Mouse (Mus musculus) 416B (cell line): Measurements from ENCODE around the gene Zbtb48.
A peak's percentile ranks its signal among the peaks of the same experiment; 100 is the strongest.

Experiments used
- DNase-seq: peaks from one replicate; pipeline ENCODE4 v3.0.0; 2011; ENCODE audit warnings: low read depth

The Zbtb48 gene

DNA sequence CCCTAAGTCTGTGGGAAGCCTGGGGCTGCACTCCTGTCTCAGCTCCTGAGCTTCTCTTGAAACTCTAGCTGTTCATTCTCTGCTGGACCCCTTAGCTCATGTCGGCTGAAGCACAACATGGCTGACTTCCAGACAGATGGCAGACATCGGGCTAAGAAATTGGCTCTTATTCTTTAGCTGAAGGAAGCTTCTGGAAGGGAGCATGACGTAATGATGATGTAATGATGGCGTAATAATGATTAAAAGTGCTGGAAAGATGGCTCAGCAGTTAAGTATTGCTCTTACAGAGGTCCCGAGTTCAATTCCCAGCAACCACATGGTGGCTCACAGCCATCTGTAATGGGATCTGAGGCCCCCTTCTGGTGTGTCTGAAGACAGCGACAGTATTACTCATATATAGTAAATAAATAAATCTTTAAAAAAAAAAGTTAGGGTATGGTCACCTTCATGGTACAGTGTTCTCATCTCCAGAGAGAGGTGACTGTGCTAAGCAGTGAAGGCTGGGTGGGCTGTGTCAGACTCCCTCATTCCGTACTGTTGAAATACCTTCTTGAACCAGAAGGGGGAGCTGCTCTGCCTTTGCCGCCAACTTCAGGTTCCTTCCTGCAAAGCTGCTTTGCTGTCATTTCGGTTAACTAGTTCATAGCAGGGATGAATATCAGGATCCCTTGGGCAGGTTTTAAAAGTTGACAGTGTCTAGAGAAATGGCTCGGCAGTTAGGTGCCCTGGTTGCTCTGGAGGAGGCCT, 55.1 kb downstream of the Zbtb48 start:
- DNase-seq = peak; percentile 57
